Mouse (Mus musculus): Measurements from ENCODE around the gene Acap2. TPM values are rescaled to one million over a fixed set of nuclear protein-coding genes. Genes with fewer than 3 reads are reported as not detected.

Gene Acap2
- 17.2 and 19.9 TPM in 2 replicates for polyA plus RNA-seq (2014; fragmentation: Nextera tagmentation; extraction: Ambion mirVana)

GRCm38 (mm10) chr16:31200790-31201567 is at the start of gene Acap2:
Gene Acap2, minus strand, starts transcription at chr16:31201245.
- ATAC-seq (replicated peaks; ENCODE audit: low FRiP score) = peak; percentile 99
- H3K27ac ChIP-seq (ENCODE audit: low read depth, low read length) = peak within 1 kb of the TSS; percentile 96
- no peaks in the 10 kb centered on the region for H3K36me3 ChIP-seq (ENCODE audit: control insufficient read depth, insufficient read depth, low read length)
- H3K9me3 ChIP-seq (ENCODE audit: control insufficient read depth, low read length) = no peaks in the 10 kb centered on the region
- peaks cover 3% of the 10 kb centered on the region; the same call in 1 of the 2 replicates for H3K4me1 ChIP-seq (replicated peaks; ENCODE audit: control insufficient read depth, insufficient read depth, low read length)
- WGBS = under 1% methylated on average over 71 of the region's 73 CpGs
- peak within 1 kb of the TSS; percentile 92 for H3K9ac ChIP-seq (ENCODE audit: low read depth, low read length)
- peak within 1 kb of the TSS; percentile 96 for H3K4me2 ChIP-seq
- no peaks in the 10 kb centered on the region for H3K27me3 ChIP-seq (replicated peaks; ENCODE audit: control insufficient read depth, insufficient read depth, low read length)
- peak within 1 kb of the TSS; percentile 93 for H3K4me3 ChIP-seq (ENCODE audit: low read depth, low read length)
- peak; percentile 95 for DNase-seq (ENCODE audit: low spot score)

DNA sequence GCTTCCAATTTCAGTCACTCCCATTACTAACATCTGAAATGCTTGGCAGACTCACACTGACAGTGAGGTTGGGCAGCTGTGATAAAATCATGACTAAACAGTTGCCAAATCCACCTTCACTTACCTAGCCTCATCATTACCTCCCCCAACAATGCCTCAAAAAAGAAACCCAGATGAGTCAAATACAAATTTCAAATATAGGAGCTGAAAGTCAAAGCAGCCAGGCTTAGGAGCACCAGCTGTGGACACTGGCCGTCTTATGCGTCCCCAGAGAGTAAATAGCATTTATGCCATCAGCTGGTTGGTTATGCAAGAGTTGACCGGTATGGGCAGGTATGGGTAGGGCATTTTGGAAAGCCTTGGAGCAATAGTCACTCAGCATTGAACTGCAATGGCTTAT is 48.4 kb upstream of the Acap2 start:
- ATAC-seq (replicated peaks; ENCODE audit: low FRiP score) = no peak
- no peaks in the 10 kb centered on the region for H3K9me3 ChIP-seq (ENCODE audit: control insufficient read depth, low read length)
- H3K4me3 ChIP-seq (ENCODE audit: low read depth, low read length) = no peak overlapping the region
- no peak overlapping the region for H3K9ac ChIP-seq (ENCODE audit: low read depth, low read length)
- DNase-seq (ENCODE audit: low spot score) = no peak
- no peaks in the 10 kb centered on the region for H3K4me1 ChIP-seq (replicated peaks; ENCODE audit: control insufficient read depth, insufficient read depth, low read length)
- no peaks in the 10 kb centered on the region for H3K27me3 ChIP-seq (replicated peaks; ENCODE audit: control insufficient read depth, insufficient read depth, low read length)
- H3K4me2 ChIP-seq = no peak overlapping the region
- H3K36me3 ChIP-seq (ENCODE audit: control insufficient read depth, insufficient read depth, low read length) = peaks cover 6% of the 10 kb centered on the region; the same call in 1 of the 2 replicates
- no peak overlapping the region for H3K27ac ChIP-seq (ENCODE audit: low read depth, low read length)
- WGBS = 92% methylated on average over 3 of the region's 3 CpGs

GRCm38 (mm10) chr16:31248717-31249116 is 47.7 kb upstream of the Acap2 start:
- WGBS = 89% methylated on average over 13 of the region's 13 CpGs
- Histone ChIP-seq H3K4me1 (replicated peaks; ENCODE audit: control insufficient read depth, insufficient read depth, low read length) (no peaks in the 10 kb centered on the region), H3K9me3 (ENCODE audit: control insufficient read depth, low read length) (no peaks in the 10 kb centered on the region), H3K27me3 (replicated peaks; ENCODE audit: control insufficient read depth, insufficient read depth, low read length) (no peaks in the 10 kb centered on the region), H3K4me2 (no peak overlapping the region), H3K36me3 (ENCODE audit: control insufficient read depth, insufficient read depth, low read length) (peaks cover 6% of the 10 kb centered on the region; the same call in 1 of the 2 replicates), H3K9ac (ENCODE audit: low read depth, low read length) (no peak overlapping the region), H3K4me3 (ENCODE audit: low read depth, low read length) (no peak overlapping the region), H3K27ac (ENCODE audit: low read depth, low read length) (no peak overlapping the region)
- no peak for ATAC-seq (replicated peaks; ENCODE audit: low FRiP score)
- no peak for DNase-seq (ENCODE audit: low spot score)

DNA sequence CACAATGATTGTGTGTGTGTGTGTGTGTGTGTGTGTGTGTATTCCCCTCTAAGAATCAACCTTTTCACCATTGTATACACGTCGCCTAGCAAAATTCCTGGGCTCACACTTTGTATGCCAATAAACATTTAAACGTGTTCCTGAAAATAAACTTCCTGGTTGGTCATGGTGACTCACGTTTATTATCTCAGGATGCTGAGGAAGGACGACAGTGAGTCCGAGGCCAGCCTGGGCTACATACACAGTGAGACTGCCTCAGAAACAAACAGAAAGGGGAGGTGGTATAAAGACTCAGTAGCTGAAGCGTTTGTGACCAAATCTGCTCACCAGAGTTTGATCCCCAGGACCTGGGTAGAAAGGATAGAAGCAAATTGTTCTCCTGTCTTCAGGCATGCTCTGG is 46.4 kb upstream of the Acap2 start:
- no peaks in the 10 kb centered on the region for H3K9me3 ChIP-seq (ENCODE audit: control insufficient read depth, low read length)
- ATAC-seq (replicated peaks; ENCODE audit: low FRiP score) (no peak), DNase-seq (ENCODE audit: low spot score) (no peak)
- H3K4me1 ChIP-seq (replicated peaks; ENCODE audit: control insufficient read depth, insufficient read depth, low read length) = no peaks in the 10 kb centered on the region
- H3K27ac ChIP-seq (ENCODE audit: low read depth, low read length) = no peak overlapping the region
- no peak overlapping the region for H3K4me3 ChIP-seq (ENCODE audit: low read depth, low read length)
- 68% methylated on average over 7 of the region's 7 CpGs for WGBS
- H3K27me3 ChIP-seq (replicated peaks; ENCODE audit: control insufficient read depth, insufficient read depth, low read length) = no peaks in the 10 kb centered on the region
- H3K9ac ChIP-seq (ENCODE audit: low read depth, low read length) = no peak overlapping the region
- peaks cover 4% of the 10 kb centered on the region; the same call in 1 of the 2 replicates for H3K36me3 ChIP-seq (ENCODE audit: control insufficient read depth, insufficient read depth, low read length)
- H3K4me2 ChIP-seq = no peak overlapping the region

DNA sequence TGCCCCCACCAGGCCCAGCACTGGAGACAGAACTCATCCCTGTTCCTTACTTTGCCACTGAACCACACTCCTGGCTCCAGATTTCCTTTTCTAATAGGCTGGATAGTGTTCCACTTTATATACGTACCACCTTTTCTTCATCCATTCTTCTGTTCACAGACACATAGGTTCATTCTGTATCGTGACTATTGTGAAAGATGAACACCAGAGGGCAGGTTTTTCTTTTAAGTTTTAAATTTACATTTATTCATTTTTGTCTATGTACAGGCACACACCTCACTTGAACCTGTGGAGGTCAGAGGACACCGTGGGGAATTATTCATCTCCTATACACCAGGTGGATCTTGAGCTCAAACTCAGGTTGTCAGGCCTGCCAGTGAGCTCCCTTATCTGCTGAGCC is 43.0 kb upstream of the Acap2 start:
- DNase-seq (ENCODE audit: low spot score) (no peak), ATAC-seq (replicated peaks; ENCODE audit: low FRiP score) (no peak)
- H3K9me3 ChIP-seq (ENCODE audit: control insufficient read depth, low read length) = no peaks in the 10 kb centered on the region
- no peak overlapping the region for H3K9ac ChIP-seq (ENCODE audit: low read depth, low read length)
- 83% methylated on average over 3 of the region's 3 CpGs for WGBS
- no peak overlapping the region for H3K4me3 ChIP-seq (ENCODE audit: low read depth, low read length)
- no peaks in the 10 kb centered on the region for H3K4me1 ChIP-seq (replicated peaks; ENCODE audit: control insufficient read depth, insufficient read depth, low read length)
- H3K36me3 ChIP-seq (ENCODE audit: control insufficient read depth, insufficient read depth, low read length) = no peaks in the 10 kb centered on the region
- H3K27ac ChIP-seq (ENCODE audit: low read depth, low read length) = no peak overlapping the region
- no peak overlapping the region for H3K4me2 ChIP-seq
- no peaks in the 10 kb centered on the region for H3K27me3 ChIP-seq (replicated peaks; ENCODE audit: control insufficient read depth, insufficient read depth, low read length)

DNA sequence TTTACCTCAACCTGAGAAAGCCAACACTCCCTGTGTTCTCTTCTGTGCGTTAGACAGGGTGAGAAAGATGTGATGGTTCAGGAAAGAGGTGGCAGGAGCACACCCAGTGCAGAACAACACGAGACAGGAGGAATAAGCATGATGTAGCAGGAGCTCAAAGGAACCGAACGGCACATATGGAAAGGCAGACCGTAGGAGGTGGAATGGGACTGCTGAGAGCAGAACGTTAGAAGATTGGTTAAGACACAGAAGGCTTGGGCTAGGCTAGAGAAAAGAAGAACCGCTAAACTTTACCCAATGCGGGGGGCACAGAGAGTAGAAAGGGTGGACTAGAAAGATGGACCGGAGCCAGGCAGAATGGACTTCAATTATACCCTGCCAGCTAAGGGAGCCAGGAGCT is 40.4 kb upstream of the Acap2 start:
- no peak overlapping the region for H3K4me2 ChIP-seq
- 82% methylated on average over 9 of the region's 9 CpGs for whole genome bisulfite sequencing

DNA sequence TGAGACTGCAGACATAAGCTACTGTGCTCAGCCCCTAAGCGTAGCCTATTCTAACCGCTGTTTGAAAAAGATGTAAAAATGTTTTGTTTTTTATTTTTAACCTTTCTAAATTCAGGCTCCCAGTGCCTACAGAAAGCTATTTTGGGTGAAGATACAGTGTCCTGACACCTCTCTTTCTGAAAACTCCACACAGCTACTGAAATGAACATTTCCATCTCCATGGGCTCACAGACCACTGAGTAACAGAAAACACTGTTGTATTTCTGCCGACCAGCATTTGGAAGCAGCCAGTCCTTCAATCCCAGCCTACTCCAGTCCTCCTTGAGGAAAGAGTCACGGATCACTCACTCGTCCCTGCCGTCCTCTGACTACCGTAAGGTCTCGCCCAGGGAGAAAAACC is 39.5 kb upstream of the Acap2 start:
- no peaks in the 10 kb centered on the region for H3K9me3 ChIP-seq (ENCODE audit: control insufficient read depth, low read length)
- H3K9ac ChIP-seq (ENCODE audit: low read depth, low read length) = no peak overlapping the region
- H3K4me3 ChIP-seq (ENCODE audit: low read depth, low read length) = no peak overlapping the region
- DNase-seq (ENCODE audit: low spot score) = no peak
- H3K36me3 ChIP-seq (ENCODE audit: control insufficient read depth, insufficient read depth, low read length) = no peaks in the 10 kb centered on the region
- H3K27ac ChIP-seq (ENCODE audit: low read depth, low read length) = no peak overlapping the region
- no peaks in the 10 kb centered on the region for H3K27me3 ChIP-seq (replicated peaks; ENCODE audit: control insufficient read depth, insufficient read depth, low read length)
- H3K4me2 ChIP-seq = no peak overlapping the region
- H3K4me1 ChIP-seq (replicated peaks; ENCODE audit: control insufficient read depth, insufficient read depth, low read length) = no peaks in the 10 kb centered on the region
- ATAC-seq (replicated peaks; ENCODE audit: low FRiP score) = no peak
- 90% methylated on average over 8 of the region's 8 CpGs for WGBS

More for the DNA sequence above, 40.4 kb upstream of the Acap2 start:
- H3K36me3 ChIP-seq (ENCODE audit: control insufficient read depth, insufficient read depth, low read length) = no peaks in the 10 kb centered on the region
- H3K9me3 ChIP-seq (ENCODE audit: control insufficient read depth, low read length) = no peaks in the 10 kb centered on the region
- H3K4me3 ChIP-seq (ENCODE audit: low read depth, low read length) = no peak overlapping the region
- H3K27ac ChIP-seq (ENCODE audit: low read depth, low read length) = no peak overlapping the region
- DNase-seq (ENCODE audit: low spot score) = no peak
- no peak overlapping the region for H3K9ac ChIP-seq (ENCODE audit: low read depth, low read length)
- H3K27me3 ChIP-seq (replicated peaks; ENCODE audit: control insufficient read depth, insufficient read depth, low read length) = no peaks in the 10 kb centered on the region
- ATAC-seq (replicated peaks; ENCODE audit: low FRiP score) = no peak
- no peaks in the 10 kb centered on the region for H3K4me1 ChIP-seq (replicated peaks; ENCODE audit: control insufficient read depth, insufficient read depth, low read length)

- no peaks in the 10 kb centered on the region for H3K36me3 ChIP-seq (ENCODE audit: control insufficient read depth, insufficient read depth, low read length)
- no peak overlapping the region for H3K27ac ChIP-seq (ENCODE audit: low read depth, low read length)
- no peak overlapping the region for H3K4me3 ChIP-seq (ENCODE audit: low read depth, low read length)
- H3K27me3 ChIP-seq (replicated peaks; ENCODE audit: control insufficient read depth, insufficient read depth, low read length) = no peaks in the 10 kb centered on the region
- DNase-seq (ENCODE audit: low spot score) = no peak
- peaks cover 3% of the 10 kb centered on the region for H3K4me1 ChIP-seq (replicated peaks; ENCODE audit: control insufficient read depth, insufficient read depth, low read length)
- H3K4me2 ChIP-seq = no peak overlapping the region
- no peak overlapping the region for H3K9ac ChIP-seq (ENCODE audit: low read depth, low read length)
- no peaks in the 10 kb centered on the region for H3K9me3 ChIP-seq (ENCODE audit: control insufficient read depth, low read length)
- no peak for ATAC-seq (replicated peaks; ENCODE audit: low FRiP score)
- WGBS = 87% methylated on average over 5 of the region's 5 CpGs
These were observed 37.2 kb upstream of the Acap2 start for GRCm38 (mm10) chr16:31238281-31238680.

Data from liver, embryonic 11.5 days (tissue).